Mouse (Mus musculus): ENCODE measurements at regions not wholly inside any gene's neighbourhood (a gene's known extent, or its start where the extent isn't known, plus 50 kb on each side); places are given as distances from the start of the nearest gene placed in this dataset.
A peak's percentile ranks its signal among the peaks of the same experiment; 100 is the strongest.

- Histone ChIP-seq H3K27me3 (ENCODE audit: control insufficient read depth, insufficient read depth, low read length) (no peaks in the 10 kb centered on the region), H3K27ac (ENCODE audit: insufficient read depth, low read length) (no peak overlapping the region), H3K4me3 (replicated peaks; ENCODE audit: insufficient read depth, low read depth, low read length) (no peak overlapping the region), H3K4me1 (ENCODE audit: control insufficient read depth, insufficient read depth, low read length) (no peaks in the 10 kb centered on the region)
- DNase-seq, result no peak
- WGBS, result 25% methylated on average over 6 of the region's 6 CpGs
- TF ChIP-seq CTCF (IDR thresholded peaks at IDR 0.05; ENCODE audit: borderline replicate concordance, insufficient read depth, low read depth, low read length), result no peak
- no peak for TF ChIP-seq POLR2A (IDR thresholded peaks at IDR 0.05; ENCODE audit: borderline replicate concordance, insufficient read depth, low read length)
Observed at GRCm38 (mm10) chr3:120570806-120571425, 600.6 kb downstream of the Rwdd3 start.

GRCm38 (mm10) chr3:120541556-120542476 is 629.7 kb downstream of the Rwdd3 start:
- no peak for TF ChIP-seq POLR2A (IDR thresholded peaks at IDR 0.05; ENCODE audit: borderline replicate concordance, insufficient read depth, low read length)
- TF ChIP-seq CTCF (IDR thresholded peaks at IDR 0.05; ENCODE audit: borderline replicate concordance, insufficient read depth, low read depth, low read length), result no peak
- 0 out of 2 replicates have a peak overlapping the region, but pooled peaks have one; percentile 20 for H3K27ac ChIP-seq (ENCODE audit: insufficient read depth, low read length)
- no peaks in the 10 kb centered on the region for H3K27me3 ChIP-seq (ENCODE audit: control insufficient read depth, insufficient read depth, low read length)
- WGBS, result 63% methylated on average over 21 of the region's 21 CpGs
- no peak overlapping the region for H3K4me3 ChIP-seq (replicated peaks; ENCODE audit: insufficient read depth, low read depth, low read length)
- DNase-seq, result no peak
- no peaks in the 10 kb centered on the region for H3K4me1 ChIP-seq (ENCODE audit: control insufficient read depth, insufficient read depth, low read length)

GRCm38 (mm10) chr3:120533901-120534300 is 637.6 kb downstream of the Rwdd3 start:
- Histone ChIP-seq H3K27ac (ENCODE audit: insufficient read depth, low read length) (no peak overlapping the region), H3K27me3 (ENCODE audit: control insufficient read depth, insufficient read depth, low read length) (no peaks in the 10 kb centered on the region), H3K4me3 (replicated peaks; ENCODE audit: insufficient read depth, low read depth, low read length) (no peak overlapping the region), H3K4me1 (ENCODE audit: control insufficient read depth, insufficient read depth, low read length) (no peaks in the 10 kb centered on the region)
- DNase-seq, result no peak
- TF ChIP-seq POLR2A (IDR thresholded peaks at IDR 0.05; ENCODE audit: borderline replicate concordance, insufficient read depth, low read length) (no peak), CTCF (IDR thresholded peaks at IDR 0.05; ENCODE audit: borderline replicate concordance, insufficient read depth, low read depth, low read length) (no peak)
- 95% methylated on average over 3 of the region's 3 CpGs for WGBS

GRCm38 (mm10) chr3:120531880-120532580 is 639.5 kb downstream of the Rwdd3 start:
- no peak overlapping the region for H3K4me3 ChIP-seq (replicated peaks; ENCODE audit: insufficient read depth, low read depth, low read length)
- no peak for DNase-seq
- WGBS, result 82% methylated on average over 9 of the region's 9 CpGs
- no peaks in the 10 kb centered on the region for H3K4me1 ChIP-seq (ENCODE audit: control insufficient read depth, insufficient read depth, low read length)
- no peak for TF ChIP-seq CTCF (IDR thresholded peaks at IDR 0.05; ENCODE audit: borderline replicate concordance, insufficient read depth, low read depth, low read length)
- H3K27me3 ChIP-seq (ENCODE audit: control insufficient read depth, insufficient read depth, low read length), result no peaks in the 10 kb centered on the region
- H3K27ac ChIP-seq (ENCODE audit: insufficient read depth, low read length), result no peak overlapping the region

GRCm38 (mm10) chr3:120511651-120512050 is 659.8 kb downstream of the Rwdd3 start:
- TF ChIP-seq CTCF (IDR thresholded peaks at IDR 0.05; ENCODE audit: borderline replicate concordance, insufficient read depth, low read depth, low read length) (no peak), POLR2A (IDR thresholded peaks at IDR 0.05; ENCODE audit: borderline replicate concordance, insufficient read depth, low read length) (no peak)
- WGBS, result 61% methylated on average over 1 of the region's 1 CpGs
- Histone ChIP-seq H3K4me1 (ENCODE audit: control insufficient read depth, insufficient read depth, low read length) (no peaks in the 10 kb centered on the region), H3K4me3 (replicated peaks; ENCODE audit: insufficient read depth, low read depth, low read length) (no peak overlapping the region), H3K27ac (ENCODE audit: insufficient read depth, low read length) (no peak overlapping the region), H3K27me3 (ENCODE audit: control insufficient read depth, insufficient read depth, low read length) (no peaks in the 10 kb centered on the region)
- no peak for DNase-seq

- DNase-seq, result no peak
- H3K27ac ChIP-seq (ENCODE audit: insufficient read depth, low read length), result no peak overlapping the region
- H3K4me3 ChIP-seq (replicated peaks; ENCODE audit: insufficient read depth, low read depth, low read length), result no peak overlapping the region
- H3K4me1 ChIP-seq (ENCODE audit: control insufficient read depth, insufficient read depth, low read length), result no peaks in the 10 kb centered on the region
- no peaks in the 10 kb centered on the region for H3K27me3 ChIP-seq (ENCODE audit: control insufficient read depth, insufficient read depth, low read length)
- WGBS, result 85% methylated on average over 4 of the region's 4 CpGs
- TF ChIP-seq CTCF (IDR thresholded peaks at IDR 0.05; ENCODE audit: borderline replicate concordance, insufficient read depth, low read depth, low read length) (no peak), POLR2A (IDR thresholded peaks at IDR 0.05; ENCODE audit: borderline replicate concordance, insufficient read depth, low read length) (no peak)
Observed at GRCm38 (mm10) chr3:120498937-120499336, 672.6 kb downstream of the Rwdd3 start.

GRCm38 (mm10) chr3:120477934-120478333 is 693.6 kb downstream of the Rwdd3 start:
- WGBS, result 82% methylated on average over 1 of the region's 1 CpGs

More at GRCm38 (mm10) chr3:120477934-120478333, 693.6 kb downstream of the Rwdd3 start:
- no peak for DNase-seq
- Histone ChIP-seq H3K27me3 (ENCODE audit: control insufficient read depth, insufficient read depth, low read length) (no peaks in the 10 kb centered on the region), H3K4me1 (ENCODE audit: control insufficient read depth, insufficient read depth, low read length) (no peaks in the 10 kb centered on the region), H3K27ac (ENCODE audit: insufficient read depth, low read length) (no peak overlapping the region), H3K4me3 (replicated peaks; ENCODE audit: insufficient read depth, low read depth, low read length) (no peak overlapping the region)
- TF ChIP-seq POLR2A (IDR thresholded peaks at IDR 0.05; ENCODE audit: borderline replicate concordance, insufficient read depth, low read length), result no peak
- no peak for TF ChIP-seq CTCF (IDR thresholded peaks at IDR 0.05; ENCODE audit: borderline replicate concordance, insufficient read depth, low read depth, low read length)
